Mouse (Mus musculus): Measurements from ENCODE around the gene Gm19684. TPM values are rescaled to one million over a fixed set of nuclear protein-coding genes. Genes with fewer than 3 reads are reported as not detected.

Gm19684 gene
- polyA plus RNA-seq (2014; fragmentation: Illumina TruSeq; extraction: RNeasy Lipid Tissue Mini Kit (QIAGEN cat#74804); ENCODE audit: low replicate concordance) = not detected

DNA sequence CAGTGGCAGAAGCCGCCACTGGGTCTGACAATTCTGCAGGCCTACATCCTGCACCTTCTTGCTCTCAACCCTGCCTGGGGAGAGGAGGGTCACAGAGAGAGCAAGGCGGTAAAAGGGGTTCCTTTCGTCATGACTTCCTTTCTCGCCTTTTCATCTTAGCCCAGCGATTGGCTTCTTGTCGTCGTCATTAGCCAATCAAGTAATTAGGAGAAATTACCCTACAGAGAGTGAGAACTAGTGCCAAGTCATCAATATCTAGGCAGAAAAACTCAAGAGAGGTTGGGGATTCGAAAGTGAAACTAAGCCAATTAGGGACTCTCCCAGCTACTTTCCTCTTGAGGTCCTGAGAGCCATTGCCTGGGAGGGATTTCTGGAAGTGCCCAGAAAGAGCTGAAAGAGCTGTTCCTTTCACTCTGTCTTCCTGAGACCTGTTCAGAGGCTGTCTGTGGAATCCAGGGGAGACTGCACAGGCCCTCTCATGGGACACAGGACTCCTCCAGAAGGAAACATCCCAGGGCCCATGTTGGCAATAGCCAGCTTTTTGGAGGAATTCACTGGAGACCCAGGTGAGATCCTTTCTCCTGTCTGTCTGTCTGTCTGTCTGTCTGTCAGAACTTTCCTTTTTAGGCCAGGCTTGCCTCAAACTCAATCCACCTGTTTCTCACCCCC, at the start of gene Gm19684:
Gene Gm19684 (plus strand): TSS at position 327 of the 669 bp plus-strand sequence.

DNA sequence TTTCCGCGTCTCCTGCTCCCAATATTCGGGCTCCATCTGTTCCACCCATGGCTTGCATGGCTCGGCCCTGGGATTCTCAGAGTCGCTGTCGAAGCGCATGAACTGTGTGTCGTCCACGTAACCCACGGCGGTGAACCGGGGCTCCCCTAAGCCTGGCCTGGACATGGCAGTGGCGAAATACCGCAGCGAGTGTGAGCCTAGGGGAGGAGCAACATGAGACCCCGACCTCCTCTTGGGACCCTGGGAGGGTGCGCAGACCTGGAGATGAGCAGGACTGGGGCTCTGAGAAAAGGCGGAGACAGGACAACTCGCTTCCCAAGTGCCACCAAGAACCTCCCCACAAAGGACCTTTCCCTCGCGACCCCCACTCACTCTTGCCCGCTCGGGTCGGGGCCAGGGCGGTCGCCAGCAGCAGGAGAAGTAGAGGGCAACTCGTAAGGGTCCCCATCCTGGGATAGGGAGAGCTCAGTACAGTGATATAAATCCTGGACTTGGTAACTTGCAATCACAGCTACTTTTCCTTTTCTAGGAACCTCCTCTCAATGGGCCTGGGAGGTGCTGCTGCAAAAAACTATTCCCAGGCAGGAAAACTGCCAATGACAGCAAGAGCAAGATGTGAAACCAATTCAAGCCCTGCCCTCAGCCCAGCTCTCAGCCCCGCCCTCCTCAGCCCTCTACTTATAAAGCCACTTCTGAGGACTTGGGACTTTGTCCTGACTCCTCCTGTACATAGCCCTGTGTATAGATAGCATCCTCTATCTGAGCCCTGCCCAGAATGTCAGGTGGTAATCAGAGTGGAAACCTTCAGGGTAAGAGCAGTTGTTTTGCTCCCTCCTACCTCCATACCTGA, 7.7 kb downstream of the Gm19684 start, which contains the start of gene Gm7030:
Gene Gm7030 (minus strand): TSS at position 458 of the 850 bp plus-strand sequence.

DNA sequence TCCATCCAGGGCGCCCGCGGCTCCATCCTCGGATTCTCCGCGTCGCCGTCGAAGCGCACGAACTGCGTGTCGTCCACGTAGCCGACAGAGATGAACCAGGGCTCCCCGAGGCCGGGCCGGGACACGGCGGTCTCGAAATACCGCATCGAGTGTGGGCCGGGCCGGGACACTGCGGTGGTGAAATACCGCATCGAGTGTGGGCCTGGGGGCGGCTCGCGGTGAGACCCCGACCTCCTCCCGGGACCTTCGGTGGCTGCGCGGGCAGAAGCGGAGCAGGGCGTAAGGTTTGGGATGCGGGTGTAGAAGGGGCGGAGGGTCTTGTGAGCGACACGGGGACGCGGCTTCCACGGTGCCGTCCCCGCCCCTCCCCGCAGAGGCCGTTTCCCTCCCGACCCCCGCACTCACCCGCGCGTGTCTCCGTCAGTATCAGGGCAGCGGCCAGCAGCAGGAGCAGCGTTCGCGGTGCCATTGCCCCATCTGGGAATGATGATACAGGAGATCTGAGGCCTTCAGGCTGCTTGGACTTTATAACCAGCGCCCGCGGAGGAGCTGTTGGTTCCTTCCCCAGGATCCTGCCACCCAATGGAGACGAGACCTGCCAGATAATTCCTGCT, 46.7 kb downstream of the Gm19684 start, which contains the start of gene Gm8909:
Gene Gm8909 (minus strand): TSS at position 499 of the 614 bp plus-strand sequence.

Other genes starting within 250 kb of the Gm19684 start
- gene Dhx16, start 241.9 kb upstream of the Gm19684 start, polyA plus RNA-seq (2014; fragmentation: Illumina TruSeq; extraction: RNeasy Lipid Tissue Mini Kit (QIAGEN cat#74804); ENCODE audit: low replicate concordance) = 16.5 TPM
- 30.1 TPM for gene 2310061I04Rik, start 224.2 kb upstream of the Gm19684 start, polyA plus RNA-seq (2014; fragmentation: Illumina TruSeq; extraction: RNeasy Lipid Tissue Mini Kit (QIAGEN cat#74804); ENCODE audit: low replicate concordance)
- gene Atat1, start 211.6 kb upstream of the Gm19684 start, polyA plus RNA-seq (2014; fragmentation: Illumina TruSeq; extraction: RNeasy Lipid Tissue Mini Kit (QIAGEN cat#74804); ENCODE audit: low replicate concordance) = 17.0 TPM
- gene Mrps18b, start 205.3 kb upstream of the Gm19684 start, polyA plus RNA-seq (2014; fragmentation: Illumina TruSeq; extraction: RNeasy Lipid Tissue Mini Kit (QIAGEN cat#74804); ENCODE audit: low replicate concordance) = 8.4 TPM
- gene Ppp1r10, start 205.2 kb upstream of the Gm19684 start, polyA plus RNA-seq (2014; fragmentation: Illumina TruSeq; extraction: RNeasy Lipid Tissue Mini Kit (QIAGEN cat#74804); ENCODE audit: low replicate concordance) = 28.3 TPM
- gene Abcf1, start 151.9 kb upstream of the Gm19684 start, polyA plus RNA-seq (2014; fragmentation: Illumina TruSeq; extraction: RNeasy Lipid Tissue Mini Kit (QIAGEN cat#74804); ENCODE audit: low replicate concordance) = 36.1 TPM
- 0.56 TPM for gene Gnl1, start 141.8 kb upstream of the Gm19684 start, polyA plus RNA-seq (2014; fragmentation: Illumina TruSeq; extraction: RNeasy Lipid Tissue Mini Kit (QIAGEN cat#74804); ENCODE audit: low replicate concordance)
- 0.59 TPM for gene Prr3, start 141.4 kb upstream of the Gm19684 start, polyA plus RNA-seq (2014; fragmentation: Illumina TruSeq; extraction: RNeasy Lipid Tissue Mini Kit (QIAGEN cat#74804); ENCODE audit: low replicate concordance)
- 5.7 TPM for gene H2-T24, start 101.1 kb upstream of the Gm19684 start, polyA plus RNA-seq (2014; fragmentation: Illumina TruSeq; extraction: RNeasy Lipid Tissue Mini Kit (QIAGEN cat#74804); ENCODE audit: low replicate concordance)
- gene H2-T23, start 88.8 kb upstream of the Gm19684 start, polyA plus RNA-seq (2014; fragmentation: Illumina TruSeq; extraction: RNeasy Lipid Tissue Mini Kit (QIAGEN cat#74804); ENCODE audit: low replicate concordance) = 8.8 TPM
- 8.7 TPM for gene H2-T22, start 78.9 kb upstream of the Gm19684 start, polyA plus RNA-seq (2014; fragmentation: Illumina TruSeq; extraction: RNeasy Lipid Tissue Mini Kit (QIAGEN cat#74804); ENCODE audit: low replicate concordance)
- gene Gm6034, start 78.7 kb upstream of the Gm19684 start, polyA plus RNA-seq (2014; fragmentation: Illumina TruSeq; extraction: RNeasy Lipid Tissue Mini Kit (QIAGEN cat#74804); ENCODE audit: low replicate concordance) = not detected
- gene Gm11127, start 63.3 kb upstream of the Gm19684 start, polyA plus RNA-seq (2014; fragmentation: Illumina TruSeq; extraction: RNeasy Lipid Tissue Mini Kit (QIAGEN cat#74804); ENCODE audit: low replicate concordance) = 6.5 TPM
- not detected for gene Gm7030, start 7.7 kb downstream of the Gm19684 start, polyA plus RNA-seq (2014; fragmentation: Illumina TruSeq; extraction: RNeasy Lipid Tissue Mini Kit (QIAGEN cat#74804); ENCODE audit: low replicate concordance)
- 18.8 TPM for gene Gm8909, start 46.9 kb downstream of the Gm19684 start, polyA plus RNA-seq (2014; fragmentation: Illumina TruSeq; extraction: RNeasy Lipid Tissue Mini Kit (QIAGEN cat#74804); ENCODE audit: low replicate concordance)
- 85.1 TPM for gene H2-T3, start 68.6 kb downstream of the Gm19684 start, polyA plus RNA-seq (2014; fragmentation: Illumina TruSeq; extraction: RNeasy Lipid Tissue Mini Kit (QIAGEN cat#74804); ENCODE audit: low replicate concordance)
- 7.6 TPM for gene Rpp21, start 136.4 kb downstream of the Gm19684 start, polyA plus RNA-seq (2014; fragmentation: Illumina TruSeq; extraction: RNeasy Lipid Tissue Mini Kit (QIAGEN cat#74804); ENCODE audit: low replicate concordance)
- gene Trim39, start 150.6 kb downstream of the Gm19684 start, polyA plus RNA-seq (2014; fragmentation: Illumina TruSeq; extraction: RNeasy Lipid Tissue Mini Kit (QIAGEN cat#74804); ENCODE audit: low replicate concordance) = 18.1 TPM
- gene H2-M10.2, start 164.8 kb downstream of the Gm19684 start, polyA plus RNA-seq (2014; fragmentation: Illumina TruSeq; extraction: RNeasy Lipid Tissue Mini Kit (QIAGEN cat#74804); ENCODE audit: low replicate concordance) = not detected
- not detected for gene H2-M10.1, start 204.5 kb downstream of the Gm19684 start, polyA plus RNA-seq (2014; fragmentation: Illumina TruSeq; extraction: RNeasy Lipid Tissue Mini Kit (QIAGEN cat#74804); ENCODE audit: low replicate concordance)
- gene H2-M10.3, start 246.7 kb downstream of the Gm19684 start, polyA plus RNA-seq (2014; fragmentation: Illumina TruSeq; extraction: RNeasy Lipid Tissue Mini Kit (QIAGEN cat#74804); ENCODE audit: low replicate concordance) = not detected

Data from small intestine, adult 10 weeks (tissue).